Mouse (Mus musculus) layer of hippocampus, postnatal 14 days (tissue): ENCODE data around the gene Ints11. TPM values are rescaled to one million over a fixed set of nuclear protein-coding genes. Genes with fewer than 3 reads are reported as not detected.

Experiments used
- DNase-seq, 2 experiments: peaks; one replicate each; pipeline ENCODE4 v3.0.0; 2021 to 2022; ENCODE audit warnings: low spot score in 2 of 2, mixed read lengths in 1 of 2
- long read RNA-seq, 2 experiments: library from polyadenylated mRNA; stranded (forward); transcript quantifications; one replicate each; pipeline ENCODE4 v2.0.0; 2021
- total RNA-seq, 2 experiments: library from RNA; stranded (reverse); gene quantifications; 2 replicates each; pipeline ENCODE4 v1.2.3; 2021

The Ints11 gene
- total RNA-seq: 10 to 100 TPM; 29.4 to 33.0 TPM
- long read RNA-seq, experiment 1, transcript Ints11-201 (17 exons, 2,368 nt): major isoform, 47 of 62 reads
- long read RNA-seq, experiment 1, partial matches to known transcripts: 1 of 62 reads
- long read RNA-seq, experiment 1, other reads (novel, unspliced or antisense): 14 of 62 reads
- long read RNA-seq, experiment 2, transcript Ints11-201 (17 exons, 2,368 nt): major isoform, 49 of 76 reads
- long read RNA-seq, experiment 2, partial matches to known transcripts: 7 of 76 reads
- long read RNA-seq, experiment 2, other reads (novel, unspliced or antisense): 20 of 76 reads

GRCm38 (mm10) chr4:155869317-155870033 lies at the start of gene Ints11, which contains the start of gene Cptp:
TSS of gene Ints11 (plus strand) at chr4:155869546.
TSS of gene Cptp (minus strand) at chr4:155869440.
- DNase-seq: peak; percentile 94 to 98

- DNase-seq: no peak
These were observed 48.3 kb upstream of the Ints11 start for GRCm38 (mm10) chr4:155821025-155821424.

GRCm38 (mm10) chr4:155823443-155823842 lies 45.9 kb upstream of the Ints11 start:
- DNase-seq: no peak

GRCm38 (mm10) chr4:155829866-155830265 lies 39.5 kb upstream of the Ints11 start:
- DNase-seq: no peak

GRCm38 (mm10) chr4:155830596-155830995 lies 38.8 kb upstream of the Ints11 start:
- no peak for DNase-seq

- DNase-seq: peak; percentile 96 to 97
These were observed 38.1 kb upstream of the Ints11 start, which contains the start of gene Aurkaip1 for GRCm38 (mm10) chr4:155831205-155831766. TSS of gene Aurkaip1 (plus strand) at chr4:155831272.

GRCm38 (mm10) chr4:155831831-155832230 lies 37.5 kb upstream of the Ints11 start:
- DNase-seq: no peak

- no peak for DNase-seq
These were observed 37.0 kb upstream of the Ints11 start for GRCm38 (mm10) chr4:155832321-155832720.

- DNase-seq: no peak
These were observed 36.1 kb upstream of the Ints11 start for GRCm38 (mm10) chr4:155833234-155833633.

GRCm38 (mm10) chr4:155833836-155834235 lies 35.5 kb upstream of the Ints11 start:
- peak; percentile 80 to 83 for DNase-seq

- no peak for DNase-seq
These were observed 31.8 kb upstream of the Ints11 start for GRCm38 (mm10) chr4:155837404-155838010.

GRCm38 (mm10) chr4:155838187-155839153 lies 30.9 kb upstream of the Ints11 start:
- DNase-seq: no peak

- DNase-seq: peak in 1 of 2 experiments; percentile 39
These were observed 29.8 kb upstream of the Ints11 start, which contains the start of gene Mxra8 for GRCm38 (mm10) chr4:155839483-155839910. TSS of gene Mxra8 (plus strand) at chr4:155839680.

GRCm38 (mm10) chr4:155840076-155841002 lies 29.0 kb upstream of the Ints11 start:
- no peak for DNase-seq

- no peak for DNase-seq
These were observed 28.3 kb upstream of the Ints11 start for GRCm38 (mm10) chr4:155841003-155841454.

- no peak for DNase-seq
These were observed 27.6 kb upstream of the Ints11 start for GRCm38 (mm10) chr4:155841651-155842270.

- DNase-seq: no peak
These were observed 26.1 kb upstream of the Ints11 start for GRCm38 (mm10) chr4:155843231-155843630.

GRCm38 (mm10) chr4:155846871-155847578 lies 22.3 kb upstream of the Ints11 start, which contains the start of gene Dvl1:
TSS of gene Dvl1 (plus strand) at chr4:155847402.
- DNase-seq: peak; percentile 94 to 95
